Comparison of ENCODE assay signal across 8 mouse cellular contexts in the genomic region with DNA sequence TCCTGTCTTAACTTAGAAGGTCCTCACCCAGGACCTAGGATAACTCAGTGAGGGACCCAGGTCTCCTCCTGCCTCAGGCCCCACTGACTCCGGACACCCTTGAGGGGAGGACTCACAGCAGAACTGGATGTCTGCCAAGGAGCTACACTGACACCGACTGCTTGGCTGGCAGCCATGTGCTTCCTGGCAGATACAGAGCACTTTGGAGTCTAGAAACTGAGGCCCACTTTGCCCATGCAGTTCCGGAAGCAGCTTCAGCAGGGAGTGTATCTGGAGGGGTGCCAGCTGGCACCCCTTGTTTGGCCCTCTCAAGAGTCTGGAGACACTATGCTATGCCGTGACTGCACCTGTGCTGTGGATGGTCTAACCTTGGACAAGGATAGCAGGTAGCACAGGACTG. TPM values are rescaled to one million over a fixed set of nuclear protein-coding genes. Genes with fewer than 3 reads are reported as not detected.
DNase-seq lines count a peak whose midpoint lies in the region; ATAC-seq and TF ChIP-seq lines count a peak whose summit lies in the region.

No protein-coding gene starts in this region.

- no peak for ATAC-seq in midbrain, embryonic 14.5 days (ENCODE audit: low FRiP score, low TSS enrichment)
- ATAC-seq in lung, embryonic 15.5 days (ENCODE audit: borderline replicate concordance, extremely low read depth, low FRiP score, low TSS enrichment): peak; percentile 75
- no peak for ATAC-seq in stomach, postnatal 0 days (ENCODE audit: low FRiP score, low TSS enrichment)
- ATAC-seq in erythroblast, adult 5-6 weeks (replicated peaks; ENCODE audit: low FRiP score, poor library complexity, severe bottlenecking): no peak

- 50% methylated on average over 4 of the region's 4 CpGs for WGBS in midbrain, embryonic 14.5 days
- 77% methylated on average over 4 of the region's 4 CpGs for WGBS in midbrain, embryonic 10.5 days
- WGBS in lung, embryonic 15.5 days: under 1% methylated on average over 4 of the region's 4 CpGs
- WGBS in stomach, postnatal 0 days: 3% methylated on average over 4 of the region's 4 CpGs

- no peak for TF ChIP-seq EP300 in stomach, postnatal 0 days (optimal IDR thresholded peaks at IDR 0.05)

- TF ChIP-seq CTCF in stomach, postnatal 0 days (IDR thresholded peaks at IDR 0.05; ENCODE audit: low read depth): no peak

- H3K4me2 ChIP-seq in midbrain, embryonic 14.5 days (ENCODE audit: low read length): no peak overlapping the region
- no peak overlapping the region for H3K4me2 ChIP-seq in lung, embryonic 15.5 days
- no peak overlapping the region for H3K4me2 ChIP-seq in stomach, postnatal 0 days (replicated peaks; ENCODE audit: low read depth)

- no peak overlapping the region for H3K27ac ChIP-seq in midbrain, embryonic 14.5 days (replicated peaks; ENCODE audit: low read depth, low read length)
- no peak overlapping the region for H3K27ac ChIP-seq in midbrain, embryonic 10.5 days (replicated peaks)
- peak overlapping the region; percentile 49 for H3K27ac ChIP-seq in lung, embryonic 15.5 days
- H3K27ac ChIP-seq in stomach, postnatal 0 days (replicated peaks): no peak overlapping the region

- H3K4me3 ChIP-seq in midbrain, embryonic 14.5 days (replicated peaks; ENCODE audit: low read depth, low read length): no peak overlapping the region
- no peak overlapping the region for H3K4me3 ChIP-seq in midbrain, embryonic 10.5 days
- no peak overlapping the region for H3K4me3 ChIP-seq in lung, embryonic 15.5 days
- H3K4me3 ChIP-seq in stomach, postnatal 0 days (ENCODE audit: low read depth, low read length): no peak overlapping the region

- H3K27me3 ChIP-seq in midbrain, embryonic 14.5 days (ENCODE audit: control insufficient read depth, insufficient read depth, low read length): peaks cover 18% of the 10 kb centered on the region
- H3K27me3 ChIP-seq in midbrain, embryonic 10.5 days (ENCODE audit: low read depth, poor library complexity, severe bottlenecking): peaks cover 37% of the 10 kb centered on the region
- peaks cover 21% of the 10 kb centered on the region for H3K27me3 ChIP-seq in lung, embryonic 15.5 days
- 0 out of 2 replicates have a peak, but pooled peaks cover 3% of the 10 kb centered on the region for H3K27me3 ChIP-seq in stomach, postnatal 0 days (ENCODE audit: control insufficient read depth, insufficient read depth, low read length)

- DNase-seq in midbrain, embryonic 14.5 days: peak; percentile 82
- DNase-seq in midbrain, embryonic 10.5 days (ENCODE audit: low spot score): no peak
- peak; percentile 90 for DNase-seq in adrenal gland, postnatal 14 days
- peak; percentile 34 for DNase-seq in gastrocnemius, postnatal 14 days
- DNase-seq in kidney, adult 8-10 months: peak; percentile 78 to 87
- DNase-seq in stomach, postnatal 0 days (ENCODE audit: low spot score): peak; percentile 40

- no peaks in the 10 kb centered on the region for H3K36me3 ChIP-seq in midbrain, embryonic 14.5 days (ENCODE audit: control insufficient read depth, insufficient read depth, low read length)
- H3K36me3 ChIP-seq in midbrain, embryonic 10.5 days: no peaks in the 10 kb centered on the region
- no peaks in the 10 kb centered on the region for H3K36me3 ChIP-seq in lung, embryonic 15.5 days
- no peaks in the 10 kb centered on the region for H3K36me3 ChIP-seq in stomach, postnatal 0 days (ENCODE audit: control insufficient read depth, insufficient read depth, low read length)

- H3K9ac ChIP-seq in midbrain, embryonic 14.5 days (replicated peaks; ENCODE audit: low read length): no peak overlapping the region
- no peak overlapping the region for H3K9ac ChIP-seq in lung, embryonic 15.5 days
- H3K9ac ChIP-seq in stomach, postnatal 0 days (ENCODE audit: low read length): no peak overlapping the region

- no peaks in the 10 kb centered on the region for H3K4me1 ChIP-seq in midbrain, embryonic 14.5 days (ENCODE audit: control insufficient read depth, insufficient read depth, low read length)
- peaks cover 15% of the 10 kb centered on the region for H3K4me1 ChIP-seq in midbrain, embryonic 10.5 days
- H3K4me1 ChIP-seq in lung, embryonic 15.5 days: peaks cover 32% of the 10 kb centered on the region
- H3K4me1 ChIP-seq in stomach, postnatal 0 days (replicated peaks; ENCODE audit: control insufficient read depth, insufficient read depth): no peaks in the 10 kb centered on the region

- intact Hi-C loops in gastrocnemius, postnatal 14 days (cut with DNase I; ENCODE audit: low total_unique reads): no loop called here

- H3K9me3 ChIP-seq in midbrain, embryonic 14.5 days (ENCODE audit: control insufficient read depth, low read length): no peaks in the 10 kb centered on the region
- H3K9me3 ChIP-seq in midbrain, embryonic 10.5 days (replicated peaks): no peaks in the 10 kb centered on the region
- H3K9me3 ChIP-seq in lung, embryonic 15.5 days: no peaks in the 10 kb centered on the region
- no peaks in the 10 kb centered on the region for H3K9me3 ChIP-seq in stomach, postnatal 0 days (ENCODE audit: control insufficient read depth, low read length)

RNA-seq across cellular contexts. Expression of a gene that starts 9.7 kb away (rescaled TPM):
- polyA plus RNA-seq in midbrain, embryonic 14.5 days (2014; fragmentation: Nextera tagmentation; extraction: Ambion mirVana): 19.8 and 20.4 TPM in 2 replicates
- 19.3 and 22.5 TPM in 2 replicates for polyA plus RNA-seq in midbrain, embryonic 10.5 days (2016; fragmentation: Nextera tagmentation; extraction: Ambion mirVana)
- total RNA-seq in adrenal gland, postnatal 14 days (2021): 15.0 and 19.6 TPM in 2 replicates
- 10 to 100 TPM in 1 of 2 experiments, 1 to 10 TPM in 1; 7.8 to 10.6 TPM for total RNA-seq in gastrocnemius, postnatal 14 days (2021)
- 18.2 and 19.5 TPM in 2 replicates for polyA plus RNA-seq in lung, embryonic 15.5 days (2015; fragmentation: Nextera tagmentation; extraction: Ambion mirVana)
- 19.1 and 20.2 TPM in 2 replicates for polyA plus RNA-seq in stomach, postnatal 0 days (2015; fragmentation: Nextera tagmentation; extraction: Ambion mirVana)
- total RNA-seq in erythroblast, adult 5-6 weeks (2015; ENCODE audit: low replicate concordance): 0.84 TPM in 1 of 2 replicates, not detected in the other
- 0.77 and 2.8 TPM in 2 replicates for total RNA-seq in erythroblast, adult 5-6 weeks (2017; ENCODE audit: low replicate concordance)

RNA-seq across cellular contexts. Expression of a gene that starts 11.9 kb away (rescaled TPM):
- not detected in 2 replicates for polyA plus RNA-seq in midbrain, embryonic 14.5 days (2014; fragmentation: Nextera tagmentation; extraction: Ambion mirVana)
- polyA plus RNA-seq in midbrain, embryonic 10.5 days (2016; fragmentation: Nextera tagmentation; extraction: Ambion mirVana): 2.6 and 4.6 TPM in 2 replicates
- total RNA-seq in adrenal gland, postnatal 14 days (2021): 2.2 and 3.6 TPM in 2 replicates
- under 1 TPM; 0.51 to 0.78 TPM for total RNA-seq in gastrocnemius, postnatal 14 days (2021)
- polyA plus RNA-seq in lung, embryonic 15.5 days (2015; fragmentation: Nextera tagmentation; extraction: Ambion mirVana): 1.9 TPM in 1 of 2 replicates, not detected in the other
- not detected in 2 replicates for polyA plus RNA-seq in stomach, postnatal 0 days (2015; fragmentation: Nextera tagmentation; extraction: Ambion mirVana)
- not detected in 2 replicates for total RNA-seq in erythroblast, adult 5-6 weeks (2015; ENCODE audit: low replicate concordance)
- 1.5 TPM in 1 of 2 replicates, not detected in the other for total RNA-seq in erythroblast, adult 5-6 weeks (2017; ENCODE audit: low replicate concordance)

RNA-seq across cellular contexts. Expression of a gene that starts 18.8 kb away (rescaled TPM):
- 9.3 and 10.2 TPM in 2 replicates for polyA plus RNA-seq in midbrain, embryonic 14.5 days (2014; fragmentation: Nextera tagmentation; extraction: Ambion mirVana)
- 13.7 and 14.8 TPM in 2 replicates for polyA plus RNA-seq in midbrain, embryonic 10.5 days (2016; fragmentation: Nextera tagmentation; extraction: Ambion mirVana)
- 23.5 and 30.2 TPM in 2 replicates for total RNA-seq in adrenal gland, postnatal 14 days (2021)
- total RNA-seq in gastrocnemius, postnatal 14 days (2021): 1 to 10 TPM; 1.0 to 1.1 TPM
- 25.1 and 29.5 TPM in 2 replicates for polyA plus RNA-seq in lung, embryonic 15.5 days (2015; fragmentation: Nextera tagmentation; extraction: Ambion mirVana)
- polyA plus RNA-seq in stomach, postnatal 0 days (2015; fragmentation: Nextera tagmentation; extraction: Ambion mirVana): 13.5 and 14.2 TPM in 2 replicates
- not detected in 2 replicates for total RNA-seq in erythroblast, adult 5-6 weeks (2015; ENCODE audit: low replicate concordance)
- not detected in 2 replicates for total RNA-seq in erythroblast, adult 5-6 weeks (2017; ENCODE audit: low replicate concordance)

RNA-seq across cellular contexts. Expression of a gene that starts 24.9 kb away (rescaled TPM):
- 107 and 145 TPM in 2 replicates for polyA plus RNA-seq in midbrain, embryonic 14.5 days (2014; fragmentation: Nextera tagmentation; extraction: Ambion mirVana)
- 95.4 and 96.9 TPM in 2 replicates for polyA plus RNA-seq in midbrain, embryonic 10.5 days (2016; fragmentation: Nextera tagmentation; extraction: Ambion mirVana)
- 51.4 and 56.3 TPM in 2 replicates for total RNA-seq in adrenal gland, postnatal 14 days (2021)
- total RNA-seq in gastrocnemius, postnatal 14 days (2021): 10 to 100 TPM; 16.0 to 17.4 TPM
- 76.6 and 78.7 TPM in 2 replicates for polyA plus RNA-seq in lung, embryonic 15.5 days (2015; fragmentation: Nextera tagmentation; extraction: Ambion mirVana)
- polyA plus RNA-seq in stomach, postnatal 0 days (2015; fragmentation: Nextera tagmentation; extraction: Ambion mirVana): 55.4 and 58.8 TPM in 2 replicates
- 0.96 and 3.3 TPM in 2 replicates for total RNA-seq in erythroblast, adult 5-6 weeks (2015; ENCODE audit: low replicate concordance)
- 2.0 and 5.4 TPM in 2 replicates for total RNA-seq in erythroblast, adult 5-6 weeks (2017; ENCODE audit: low replicate concordance)

RNA-seq across cellular contexts. Expression of a gene that starts 29.1 kb away (rescaled TPM):
- polyA plus RNA-seq in midbrain, embryonic 14.5 days (2014; fragmentation: Nextera tagmentation; extraction: Ambion mirVana): 13.9 and 16.3 TPM in 2 replicates
- 5.4 and 6.2 TPM in 2 replicates for polyA plus RNA-seq in midbrain, embryonic 10.5 days (2016; fragmentation: Nextera tagmentation; extraction: Ambion mirVana)
- total RNA-seq in adrenal gland, postnatal 14 days (2021): 15.6 and 16.2 TPM in 2 replicates
- total RNA-seq in gastrocnemius, postnatal 14 days (2021): 1 to 10 TPM; 1.5 to 1.8 TPM
- polyA plus RNA-seq in lung, embryonic 15.5 days (2015; fragmentation: Nextera tagmentation; extraction: Ambion mirVana): 4.2 TPM in 2 replicates
- 2.9 and 3.3 TPM in 2 replicates for polyA plus RNA-seq in stomach, postnatal 0 days (2015; fragmentation: Nextera tagmentation; extraction: Ambion mirVana)
- total RNA-seq in erythroblast, adult 5-6 weeks (2015; ENCODE audit: low replicate concordance): not detected in 2 replicates
- not detected in 2 replicates for total RNA-seq in erythroblast, adult 5-6 weeks (2017; ENCODE audit: low replicate concordance)
